Mouse (Mus musculus): ENCODE data around the gene Snapc3. TPM values are rescaled to one million over a fixed set of nuclear protein-coding genes. Genes with fewer than 3 reads are reported as not detected.

Snapc3 gene
- total and polyA plus RNA-seq, 3 experiments = 18.2 to 28.7 (median 18.8) TPM

DNA sequence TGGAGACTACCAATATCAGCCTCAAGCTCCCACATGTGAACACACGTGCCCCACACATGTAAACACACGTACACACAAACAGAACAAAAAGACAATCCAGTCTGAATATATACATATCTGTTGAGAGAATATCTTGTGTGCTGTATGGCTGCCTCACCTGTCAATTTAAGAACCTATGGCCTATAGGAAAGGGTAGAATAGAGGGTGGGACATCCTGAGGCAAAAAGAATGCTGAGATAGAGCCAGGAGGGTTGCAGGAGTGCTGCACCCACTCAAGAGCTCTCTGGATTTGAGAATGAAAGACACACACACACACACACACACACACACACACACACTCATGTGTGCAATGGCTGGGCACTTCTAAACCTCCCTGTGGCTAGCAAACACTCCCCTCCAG, 19.0 kb upstream of the Snapc3 start:
- no peak for TF ChIP-seq CHD1 (IDR thresholded peaks at IDR 0.05; ENCODE audit: low read depth, low read length)
- no peak for TF ChIP-seq ZKSCAN1 (IDR thresholded peaks at IDR 0.05; ENCODE audit: borderline replicate concordance, low read depth, low read length)
- no peak for TF ChIP-seq CTCF (conservative IDR thresholded peaks at IDR 0.05 in 1 of 2, IDR thresholded peaks at IDR 0.05 in 1 of 2; ENCODE audit: low read depth in 2 of 2, low read length in 2 of 2)
- no peak for TF ChIP-seq KAT2A (IDR thresholded peaks at IDR 0.05; ENCODE audit: insufficient replicate concordance, low read length)
- TF ChIP-seq PAX5 (IDR thresholded peaks at IDR 0.05; ENCODE audit: low read length) = no peak
- TF ChIP-seq CHD2 (IDR thresholded peaks at IDR 0.05; ENCODE audit: low read length) = no peak
- TF ChIP-seq ZMIZ1 (IDR thresholded peaks at IDR 0.05; ENCODE audit: low read depth, low read length) = no peak
- no peak for TF ChIP-seq MXI1 (IDR thresholded peaks at IDR 0.05; ENCODE audit: low read depth, low read length)
- TF ChIP-seq POLR2A (IDR thresholded peaks at IDR 0.05; ENCODE audit: low read depth, low read length) = no peak
- no peak for TF ChIP-seq HCFC1 (IDR thresholded peaks at IDR 0.05; ENCODE audit: low read depth, low read length)
- TF ChIP-seq TBP (conservative IDR thresholded peaks at IDR 0.05; ENCODE audit: low read depth, low read length) = no peak
- TF ChIP-seq JUND (conservative IDR thresholded peaks at IDR 0.05; ENCODE audit: low read depth, low read length) = no peak
- no peak for TF ChIP-seq ELF1 (IDR thresholded peaks at IDR 0.05; ENCODE audit: low read depth, low read length)
- TF ChIP-seq IRF4 (IDR thresholded peaks at IDR 0.05; ENCODE audit: low read depth, low read length) = no peak
- H3K4me2 ChIP-seq (ENCODE audit: insufficient read depth, low read depth, poor library complexity, severe bottlenecking) = no peak overlapping the region
- dilution Hi-C loops (cut with MboI; ENCODE audit: extremely low pct_ligation_motif_present, extremely low pct_unique_long_range_greater_than_20kb, low sequenced_read_pairs) = no loop called here

DNA sequence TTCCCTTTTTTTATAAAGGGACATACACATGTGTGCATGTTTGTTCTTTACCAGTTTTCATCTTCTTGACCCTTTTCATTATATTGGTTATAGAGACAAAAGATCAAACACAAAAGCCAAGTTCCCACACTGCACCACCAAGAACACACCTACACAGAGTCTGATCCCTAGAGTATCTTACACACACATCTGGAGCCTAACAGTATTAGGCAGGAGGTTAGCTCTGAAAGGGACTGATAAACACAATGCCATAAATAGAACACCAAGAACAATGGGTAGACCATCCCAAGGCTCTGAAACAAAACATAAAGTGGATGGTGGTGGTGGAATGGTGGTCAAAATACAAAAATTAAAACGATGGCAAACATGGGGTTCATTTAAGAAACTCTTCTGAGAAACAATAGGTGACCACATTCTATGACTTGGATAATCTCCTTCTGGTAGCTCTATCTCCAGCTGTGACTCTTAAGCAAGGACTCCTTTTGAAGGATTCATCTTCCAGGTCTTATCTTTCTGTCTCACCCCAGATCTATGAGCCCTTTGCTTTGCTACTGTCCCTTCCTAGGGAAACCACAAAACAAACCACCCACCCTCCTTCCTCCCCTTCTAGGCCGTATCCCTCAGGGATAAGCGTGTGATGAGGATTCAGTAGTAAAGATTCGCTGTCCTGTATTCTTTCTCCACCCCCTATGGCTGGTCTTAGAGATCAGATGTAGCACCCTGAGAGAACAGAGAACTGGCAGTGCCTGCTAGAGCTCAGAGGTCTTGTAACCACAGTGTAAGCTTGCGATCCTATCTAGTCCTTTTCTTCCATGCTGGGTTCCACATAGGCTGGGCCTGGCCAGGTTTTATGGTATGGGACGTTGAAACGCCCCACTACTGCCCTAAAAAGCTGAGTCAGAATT, 16.6 kb upstream of the Snapc3 start:
- dilution Hi-C loops (cut with MboI; ENCODE audit: extremely low pct_ligation_motif_present, extremely low pct_unique_long_range_greater_than_20kb, low sequenced_read_pairs) (no loop called here), in situ Hi-C loops (cut with MboI; ENCODE audit: low pct_ligation_motif_present, low pct_unique_long_range_greater_than_20kb, low sequenced_read_pairs) (no loop called here)
- no peaks in the 10 kb centered on the region for H3K36me3 ChIP-seq (replicated peaks in 1 of 2; ENCODE audit: control insufficient read depth in 1 of 2, insufficient read depth in 1 of 2, low read length in 1 of 2)
- no peak for TF ChIP-seq POLR2AphosphoS2 (IDR thresholded peaks at IDR 0.05; ENCODE audit: low read depth, low read length)
- TF ChIP-seq CTCF (conservative IDR thresholded peaks at IDR 0.05 in 1 of 2, IDR thresholded peaks at IDR 0.05 in 1 of 2; ENCODE audit: low read depth in 2 of 2, low read length in 2 of 2) = no peak
- TF ChIP-seq MXI1 (IDR thresholded peaks at IDR 0.05; ENCODE audit: low read depth, low read length) = no peak
- TF ChIP-seq MAX (IDR thresholded peaks at IDR 0.05; ENCODE audit: low read length) = no peak
- TF ChIP-seq IRF4 (IDR thresholded peaks at IDR 0.05; ENCODE audit: low read depth, low read length) = no peak
- TF ChIP-seq ZMIZ1 (IDR thresholded peaks at IDR 0.05; ENCODE audit: low read depth, low read length) = no peak
- no peak overlapping the region for H3K4me2 ChIP-seq (ENCODE audit: insufficient read depth, low read depth, poor library complexity, severe bottlenecking)
- no peaks in the 10 kb centered on the region for H3K27me3 ChIP-seq (replicated peaks)
- DNase-seq (ENCODE audit: extremely low read depth) = no peak
- H3K4me1 ChIP-seq (ENCODE audit: control insufficient read depth in 1 of 2, insufficient read depth in 2 of 2) = no peaks in the 10 kb centered on the region
- H3K79me2 ChIP-seq (replicated peaks; ENCODE audit: control insufficient read depth, extremely low read depth, insufficient read depth, poor library complexity, severe bottlenecking) = no peaks in the 10 kb centered on the region
- H3K4me3 ChIP-seq (replicated peaks in 1 of 3; ENCODE audit: low read depth in 2 of 3, low read length in 2 of 3, poor library complexity in 1 of 3) = no peak overlapping the region
- H3K9me3 ChIP-seq (replicated peaks; ENCODE audit: low read length) = peaks cover 7% of the 10 kb centered on the region
- no peak overlapping the region for H3K9ac ChIP-seq (ENCODE audit: insufficient read depth, low read depth)
- H3K27ac ChIP-seq (ENCODE audit: insufficient read depth, low read depth) = no peak overlapping the region

More for the DNA sequence above, 19.0 kb upstream of the Snapc3 start:
- Histone ChIP-seq H3K27ac (ENCODE audit: insufficient read depth, low read depth) (no peak overlapping the region), H3K27me3 (replicated peaks) (no peaks in the 10 kb centered on the region), H3K4me3 (replicated peaks in 1 of 3; ENCODE audit: low read depth in 2 of 3, low read length in 2 of 3, poor library complexity in 1 of 3) (no peak overlapping the region), H3K4me1 (ENCODE audit: control insufficient read depth in 1 of 2, insufficient read depth in 2 of 2) (no peaks in the 10 kb centered on the region), H3K9ac (ENCODE audit: insufficient read depth, low read depth) (no peak overlapping the region), H3K36me3 (replicated peaks in 1 of 2; ENCODE audit: control insufficient read depth in 1 of 2, insufficient read depth in 1 of 2, low read length in 1 of 2) (no peaks in the 10 kb centered on the region), H3K9me3 (replicated peaks; ENCODE audit: low read length) (peaks cover 7% of the 10 kb centered on the region), H3K79me2 (replicated peaks; ENCODE audit: control insufficient read depth, extremely low read depth, insufficient read depth, poor library complexity, severe bottlenecking) (no peaks in the 10 kb centered on the region)
- DNase-seq (ENCODE audit: extremely low read depth) = no peak
- in situ Hi-C loops (cut with MboI; ENCODE audit: low pct_ligation_motif_present, low pct_unique_long_range_greater_than_20kb, low sequenced_read_pairs) = no loop called here

Measured in CH12.LX (cell line).